Mouse (Mus musculus): ENCODE data around the gene Phyh. TPM values are rescaled to one million over a fixed set of nuclear protein-coding genes. Genes with fewer than 3 reads are reported as not detected.

The Phyh gene
- polyA plus RNA-seq (2015; fragmentation: Nextera tagmentation; extraction: Ambion mirVana): 61.7 and 66.0 TPM in 2 replicates

- H3K9me3 ChIP-seq: no peaks in the 10 kb centered on the region
- no peaks in the 10 kb centered on the region for H3K27me3 ChIP-seq
- WGBS: 7% methylated on average over 35 of the region's 35 CpGs
- peak within 1 kb of the TSS; percentile 56 for H3K4me3 ChIP-seq
- H3K4me1 ChIP-seq (replicated peaks): peaks cover 9% of the 10 kb centered on the region
- peak within 1 kb of the TSS; percentile 75 for H3K4me2 ChIP-seq
- H3K36me3 ChIP-seq: no peaks in the 10 kb centered on the region
- peak within 1 kb of the TSS; percentile 75 for H3K27ac ChIP-seq
- peak within 1 kb of the TSS; percentile 84 for H3K9ac ChIP-seq
- ATAC-seq (ENCODE audit: low FRiP score): peak; percentile 92
Observed at GRCm38 (mm10) chr2:4918860-4919739, at the start of gene Phyh. Gene Phyh, plus strand, starts transcription at chr2:4919019.

DNA sequence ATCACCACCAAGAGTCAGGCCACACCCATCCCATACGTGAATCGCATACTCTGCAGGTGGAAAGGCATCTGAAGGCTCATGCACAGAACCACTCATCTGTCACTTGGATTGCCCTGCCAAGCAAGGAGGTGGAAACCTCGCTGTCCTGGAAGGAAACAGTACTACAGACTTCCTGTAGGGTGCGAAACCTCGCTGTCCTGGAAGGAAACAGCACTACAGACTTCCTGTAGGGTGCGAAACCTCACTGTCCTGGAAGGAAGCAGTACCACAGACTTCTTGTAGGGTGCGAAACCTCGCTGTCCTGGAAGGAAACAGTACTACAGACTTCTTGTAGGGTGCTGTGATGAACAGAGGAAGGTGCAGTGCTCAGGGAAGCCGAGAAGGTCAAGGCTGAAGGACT is 46.1 kb upstream of the Phyh start:
- H3K4me1 ChIP-seq (replicated peaks): no peaks in the 10 kb centered on the region
- no peaks in the 10 kb centered on the region for H3K36me3 ChIP-seq
- no peak overlapping the region for H3K4me3 ChIP-seq
- H3K27ac ChIP-seq: no peak overlapping the region
- no peak for ATAC-seq (ENCODE audit: low FRiP score)
- H3K4me2 ChIP-seq: no peak overlapping the region
- H3K9ac ChIP-seq: no peak overlapping the region
- 78% methylated on average over 9 of the region's 9 CpGs for WGBS
- H3K27me3 ChIP-seq: no peaks in the 10 kb centered on the region
- no peaks in the 10 kb centered on the region for H3K9me3 ChIP-seq

DNA sequence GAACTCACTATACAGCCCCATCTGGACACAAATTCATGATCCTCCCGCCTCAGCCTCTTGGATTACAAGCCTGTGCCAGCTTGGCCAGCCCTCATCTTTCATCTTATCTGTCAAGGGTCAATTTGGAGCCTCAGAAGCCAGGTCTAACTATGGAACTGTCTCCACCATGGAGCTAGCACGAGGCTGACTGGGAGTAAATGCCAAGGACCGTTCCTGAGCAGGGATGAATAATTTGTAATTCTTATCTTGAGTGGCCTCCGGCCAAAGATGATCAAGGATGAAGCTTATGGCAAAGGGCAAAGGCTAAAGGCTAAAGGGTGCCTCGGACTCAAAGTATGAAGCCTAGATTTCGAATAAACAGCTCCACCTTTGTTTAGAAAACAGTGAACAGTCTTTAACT is 45.5 kb upstream of the Phyh start:
- WGBS: 75% methylated on average over 6 of the region's 6 CpGs
- Histone ChIP-seq H3K9me3 (no peaks in the 10 kb centered on the region), H3K4me2 (no peak overlapping the region), H3K27ac (no peak overlapping the region), H3K27me3 (no peaks in the 10 kb centered on the region), H3K36me3 (no peaks in the 10 kb centered on the region), H3K4me1 (replicated peaks) (no peaks in the 10 kb centered on the region), H3K4me3 (no peak overlapping the region), H3K9ac (no peak overlapping the region)
- ATAC-seq (ENCODE audit: low FRiP score): no peak

GRCm38 (mm10) chr2:4875090-4875489 is 43.7 kb upstream of the Phyh start:
- Histone ChIP-seq H3K27ac (no peak overlapping the region), H3K4me1 (replicated peaks) (no peaks in the 10 kb centered on the region; the same call in none of the 2 replicates)

DNA sequence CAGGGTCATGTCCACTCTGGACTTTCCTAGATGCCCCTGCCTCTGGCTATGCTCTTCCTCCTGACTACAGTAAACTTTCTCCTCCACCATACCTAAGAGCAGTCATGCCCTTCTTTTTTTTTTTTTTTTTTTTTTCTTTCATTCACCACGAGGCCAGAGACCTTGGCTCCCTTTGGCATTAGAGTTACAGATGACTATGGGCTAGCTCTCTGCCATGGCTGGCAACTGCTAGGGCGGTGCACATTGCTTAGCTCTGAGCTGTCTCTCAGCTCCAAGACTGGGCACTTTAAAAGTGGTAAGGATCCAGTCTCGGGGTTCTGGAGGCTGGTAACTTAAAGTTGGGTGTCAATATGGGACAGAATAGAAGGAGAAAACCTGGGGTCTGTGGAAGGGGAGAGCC is 42.7 kb upstream of the Phyh start:
- H3K4me3 ChIP-seq: no peak overlapping the region
- no peak overlapping the region for H3K27ac ChIP-seq
- no peak overlapping the region for H3K9ac ChIP-seq
- no peak for ATAC-seq (ENCODE audit: low FRiP score)
- H3K4me2 ChIP-seq: no peak overlapping the region
- H3K36me3 ChIP-seq: no peaks in the 10 kb centered on the region
- no peaks in the 10 kb centered on the region for H3K27me3 ChIP-seq
- WGBS: 76% methylated on average over 3 of the region's 3 CpGs
- H3K9me3 ChIP-seq: no peaks in the 10 kb centered on the region
- peaks cover 7% of the 10 kb centered on the region for H3K4me1 ChIP-seq (replicated peaks)

More at GRCm38 (mm10) chr2:4875090-4875489, 43.7 kb upstream of the Phyh start:
- Histone ChIP-seq H3K27me3 (no peaks in the 10 kb centered on the region), H3K36me3 (no peaks in the 10 kb centered on the region), H3K9me3 (no peaks in the 10 kb centered on the region), H3K9ac (no peak overlapping the region), H3K4me3 (no peak overlapping the region), H3K4me2 (no peak overlapping the region)
- no peak for ATAC-seq (ENCODE audit: low FRiP score)
- WGBS: 71% methylated on average over 1 of the region's 1 CpGs

GRCm38 (mm10) chr2:4880737-4881349 is 38.0 kb upstream of the Phyh start:
- Histone ChIP-seq H3K4me1 (replicated peaks) (peaks cover 21% of the 10 kb centered on the region), H3K4me3 (peak overlapping the region; percentile 92), H3K27ac (peak overlapping the region; percentile 100), H3K4me2 (peak overlapping the region; percentile 69), H3K27me3 (no peaks in the 10 kb centered on the region), H3K36me3 (peaks cover 7% of the 10 kb centered on the region), H3K9me3 (no peaks in the 10 kb centered on the region), H3K9ac (peak overlapping the region; percentile 98)
- WGBS: 2% methylated on average over 20 of the region's 20 CpGs
- ATAC-seq (ENCODE audit: low FRiP score): peak; percentile 60

DNA sequence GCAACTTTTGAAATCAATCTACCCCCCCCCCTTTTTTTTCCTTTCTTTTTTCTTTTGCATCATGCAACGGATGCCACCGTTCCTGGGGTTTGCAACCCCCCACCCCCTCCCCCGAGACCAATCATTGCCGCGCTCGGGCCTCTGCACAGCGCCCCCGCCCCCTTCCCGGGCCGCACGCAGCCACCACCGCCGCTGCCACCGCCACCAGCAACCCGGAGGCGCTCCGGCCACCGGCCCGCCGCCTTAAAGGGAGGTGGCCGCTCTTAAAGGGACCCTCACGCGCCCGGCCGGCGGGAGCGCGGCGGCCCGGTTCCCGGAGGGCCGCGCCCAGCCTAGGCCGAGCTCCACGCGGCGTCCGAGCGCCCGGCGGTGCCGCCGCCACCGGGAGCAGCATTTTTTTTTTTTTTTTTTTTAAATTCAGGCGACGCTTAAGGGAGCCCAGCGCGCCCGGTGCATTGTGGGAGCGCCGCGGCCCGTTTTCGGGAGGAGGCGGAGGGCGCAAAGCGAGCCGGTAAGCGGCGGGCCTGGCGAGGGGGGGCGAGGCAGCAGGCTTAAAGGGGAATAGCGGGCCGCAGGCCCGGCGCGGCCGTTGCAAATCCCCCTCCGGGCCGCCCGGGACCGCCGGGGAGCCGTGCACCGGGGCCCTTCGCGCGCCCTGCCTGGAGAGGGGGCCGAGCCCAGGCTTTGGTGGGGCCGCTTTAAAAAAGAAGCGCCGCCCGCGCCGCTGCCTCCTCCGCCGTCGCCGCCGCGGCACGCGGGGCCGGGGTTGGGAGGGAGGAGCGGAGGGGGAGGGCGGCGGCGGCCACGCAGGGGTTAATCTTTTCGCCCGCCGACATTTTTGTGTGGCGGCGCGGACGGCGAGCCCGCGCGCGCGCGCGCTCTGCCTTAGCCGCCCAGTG is 37.2 kb upstream of the Phyh start, which contains the start of gene Sephs1:
Gene Sephs1 (plus strand): TSS at position 215 of the 899 bp plus-strand sequence.
- ATAC-seq (ENCODE audit: low FRiP score): peak; percentile 83
- WGBS: under 1% methylated on average over 72 of the region's 115 CpGs
- Histone ChIP-seq H3K9me3 (no peaks in the 10 kb centered on the region), H3K36me3 (peaks cover 15% of the 10 kb centered on the region), H3K9ac (peak within 1 kb of the TSS; percentile 98), H3K4me3 (peak within 1 kb of the TSS; percentile 92), H3K27me3 (no peaks in the 10 kb centered on the region), H3K27ac (peak within 1 kb of the TSS; percentile 100), H3K4me2 (peak within 1 kb of the TSS; percentile 69), H3K4me1 (replicated peaks) (peaks cover 21% of the 10 kb centered on the region)

- peak overlapping the region; percentile 69 for H3K4me2 ChIP-seq
- peaks cover 22% of the 10 kb centered on the region for H3K36me3 ChIP-seq
- H3K4me3 ChIP-seq: peak overlapping the region; percentile 92
- peaks cover 21% of the 10 kb centered on the region for H3K4me1 ChIP-seq (replicated peaks)
- H3K9me3 ChIP-seq: no peaks in the 10 kb centered on the region
- ATAC-seq (ENCODE audit: low FRiP score): peak; percentile 52
- H3K27ac ChIP-seq: peak overlapping the region; percentile 100
- WGBS: under 1% methylated on average over 31 of the region's 63 CpGs
- H3K27me3 ChIP-seq: no peaks in the 10 kb centered on the region
- H3K9ac ChIP-seq: peak overlapping the region; percentile 98
Observed at GRCm38 (mm10) chr2:4882249-4882791, 36.5 kb upstream of the Phyh start.

GRCm38 (mm10) chr2:4883009-4883704 is 35.7 kb upstream of the Phyh start:
- Histone ChIP-seq H3K27ac (peak overlapping the region; percentile 100), H3K36me3 (peaks cover 31% of the 10 kb centered on the region), H3K4me3 (peak overlapping the region; percentile 92), H3K9me3 (no peaks in the 10 kb centered on the region), H3K4me1 (replicated peaks) (peaks cover 21% of the 10 kb centered on the region), H3K9ac (peak overlapping the region; percentile 98), H3K4me2 (peak overlapping the region; percentile 69), H3K27me3 (no peaks in the 10 kb centered on the region)
- no peak for ATAC-seq (ENCODE audit: low FRiP score)
- WGBS: 2% methylated on average over 18 of the region's 18 CpGs

DNA sequence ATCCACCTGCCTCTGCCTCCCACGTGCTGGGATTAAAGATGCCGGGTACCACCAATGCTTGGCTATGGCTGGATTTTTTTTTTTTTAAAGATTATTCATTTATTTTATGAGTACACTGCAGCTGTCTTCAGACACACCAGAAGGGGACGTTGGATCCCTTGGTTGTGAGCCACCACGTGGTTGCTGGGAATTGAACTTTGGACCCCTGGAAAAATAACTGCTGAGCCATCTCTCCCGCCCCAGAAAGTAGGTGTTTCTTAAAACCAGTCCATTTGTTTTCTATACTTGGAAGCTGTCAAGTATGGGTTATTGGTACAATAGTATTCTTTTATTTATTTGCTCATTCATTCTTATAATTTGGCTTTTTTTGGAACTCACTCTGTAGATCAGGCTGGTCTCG is 31.9 kb upstream of the Phyh start:
- Histone ChIP-seq H3K36me3 (peaks cover 66% of the 10 kb centered on the region), H3K9ac (no peak overlapping the region), H3K27me3 (no peaks in the 10 kb centered on the region), H3K27ac (no peak overlapping the region), H3K4me3 (no peak overlapping the region), H3K4me2 (no peak overlapping the region), H3K4me1 (replicated peaks) (peaks cover 14% of the 10 kb centered on the region), H3K9me3 (no peaks in the 10 kb centered on the region)
- whole genome bisulfite sequencing: 94% methylated on average over 6 of the region's 6 CpGs
- no peak for ATAC-seq (ENCODE audit: low FRiP score)

GRCm38 (mm10) chr2:4895598-4895997 is 23.2 kb upstream of the Phyh start:
- Histone ChIP-seq H3K4me2 (no peak overlapping the region), H3K27me3 (no peaks in the 10 kb centered on the region), H3K36me3 (peaks cover 84% of the 10 kb centered on the region), H3K27ac (no peak overlapping the region), H3K4me3 (no peak overlapping the region), H3K9me3 (no peaks in the 10 kb centered on the region), H3K4me1 (replicated peaks) (no peaks in the 10 kb centered on the region), H3K9ac (no peak overlapping the region)
- ATAC-seq (ENCODE audit: low FRiP score): no peak
- WGBS: 96% methylated on average over 2 of the region's 2 CpGs
